In the genomic region with DNA sequence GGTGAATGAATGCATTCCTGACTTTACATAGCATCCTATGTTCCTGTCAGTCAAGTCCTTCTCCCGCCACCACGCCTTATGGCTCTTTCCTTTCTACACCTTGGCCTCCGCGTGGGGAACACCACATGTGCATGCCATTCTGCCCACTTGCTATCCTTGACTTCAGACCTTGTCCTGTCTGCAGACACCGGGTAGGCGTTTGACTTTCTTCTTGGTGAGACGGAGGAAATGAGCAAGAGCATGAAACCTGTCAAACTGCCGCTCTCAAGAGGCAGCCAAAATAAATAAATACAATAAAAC, we compare ENCODE assay signal across 14 mouse cellular contexts. TPM values are rescaled to one million over a fixed set of nuclear protein-coding genes. Genes with fewer than 3 reads are reported as not detected.
DNase-seq lines count a peak whose midpoint lies in the region.
"Had no signal": no experiment of that assay in that cellular context is flagged by ENCODE, and none has a peak within 500 bp of the region (broad histone marks: within the 10 kb centered on the region; RNA-seq: fewer than 3 reads in every experiment).

No protein-coding gene starts in this region.

- peak; percentile 12 to 20 for DNase-seq in layer of hippocampus, adult 8-10 months (ENCODE audit: low spot score in 2 of 2)
- no peak for DNase-seq in layer of hippocampus, postnatal 10 days (ENCODE audit: low spot score in 2 of 2)
- DNase-seq in right cerebral cortex, postnatal 25 days = peak; percentile 13
- no peak for DNase-seq in right cerebral cortex, postnatal 10 days (ENCODE audit: low spot score in 2 of 2)
- DNase-seq in left cerebral cortex, adult 9 months (ENCODE audit: low spot score in 2 of 2) = peak; percentile 5 to 46
- DNase-seq in gastrocnemius, adult 18-20 months (ENCODE audit: low spot score) = no peak
- DNase-seq in kidney, postnatal 4 days = no peak
- DNase-seq: adrenal gland, adult 8-10 months; cerebellum, adult 11 months; cerebellum, postnatal 25 days; embryo, embryonic 11 days; kidney, adult 2 months; kidney, postnatal 10 days; thymus, postnatal 14 days had no signal

RNA-seq across cellular contexts. Expression of gene Dut, which starts 55.6 kb away (rescaled TPM):
- total RNA-seq in layer of hippocampus, adult 8-10 months (2022) = 10 to 100 TPM; 24.6 to 30.0 (median 28.4) TPM
- total RNA-seq in layer of hippocampus, postnatal 10 days (2021) = 10 to 100 TPM; 41.0 to 46.6 TPM
- 1 to 10 TPM; 6.8 TPM for total RNA-seq in gastrocnemius, adult 18-20 months (2021)

Comparison
In these comparisons a context has a peak if more than half of its experiments do, and no peak if none do; other contexts are left out.
1. DNase-seq: peak in layer of hippocampus, adult 8-10 months (2 of 2), right cerebral cortex, postnatal 25 days (single experiment) and left cerebral cortex, adult 9 months (2 of 2); none in layer of hippocampus, postnatal 10 days (0 of 2), right cerebral cortex, postnatal 10 days (0 of 2), gastrocnemius, adult 18-20 months (single experiment) and kidney, postnatal 4 days (0 of 2).